Mouse (Mus musculus): ENCODE results near the gene Mgat1. TPM values are rescaled to one million over a fixed set of nuclear protein-coding genes. Genes with fewer than 3 reads are reported as not detected.

Mgat1 gene
- polyA plus RNA-seq, 1 experiment from 2014 or later: 41.7 TPM

DNA sequence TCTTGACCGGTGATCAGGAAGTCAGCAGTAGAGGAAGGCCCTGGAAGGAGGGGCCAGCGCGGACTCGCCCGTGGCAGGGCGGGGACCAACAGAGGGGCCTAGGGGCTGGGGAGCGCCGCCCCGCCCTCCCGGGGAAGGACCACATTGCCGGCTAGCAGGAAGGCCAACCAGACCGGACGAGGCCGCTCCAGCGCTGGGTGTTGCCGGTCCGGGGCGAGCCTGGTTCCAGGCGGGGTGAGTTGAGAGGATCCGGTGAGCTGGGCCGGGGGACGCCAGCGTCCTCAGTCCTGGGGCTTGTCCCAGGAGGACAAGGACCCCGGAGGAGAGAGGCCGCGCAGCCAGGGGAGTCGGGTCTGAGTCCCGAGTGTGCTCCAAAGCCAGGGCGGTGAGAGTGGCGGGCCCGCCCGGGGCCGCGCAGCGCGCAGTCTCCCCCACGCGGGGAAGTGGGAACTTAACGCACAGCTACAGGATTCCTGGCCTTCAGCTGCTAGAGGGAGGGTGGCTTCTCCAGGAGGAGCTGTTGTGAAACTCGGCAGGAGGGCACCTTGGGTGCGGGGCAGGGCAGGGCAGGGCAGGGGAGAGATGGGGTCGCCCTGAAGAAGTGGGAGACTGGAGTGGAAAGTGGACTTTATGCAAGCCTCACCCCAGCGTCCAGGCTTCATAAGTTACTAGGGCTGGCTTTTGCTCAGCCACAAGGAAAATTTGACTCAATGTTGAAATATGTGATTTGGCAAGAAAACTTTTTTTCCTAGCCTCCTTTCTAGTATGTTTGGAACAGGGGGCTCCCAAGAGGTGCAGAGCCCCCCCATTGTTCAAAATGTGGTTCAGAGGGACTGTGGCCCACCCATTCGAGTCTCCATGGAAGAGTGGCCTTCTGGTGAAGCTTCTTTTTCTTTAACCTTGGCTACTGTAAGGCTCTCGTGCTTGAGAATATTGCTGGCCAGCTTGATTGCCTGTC is 6.7 kb downstream of the Mgat1 start:
- H3K9me3 ChIP-seq (replicated peaks): no peaks in the 10 kb centered on the region
- no peaks in the 10 kb centered on the region for H3K27me3 ChIP-seq
- peaks cover 59% of the 10 kb centered on the region for H3K4me1 ChIP-seq (replicated peaks)
- peak; percentile 96 for ATAC-seq (replicated peaks; ENCODE audit: insufficient number of reproducible peaks, insufficient read depth, low FRiP score, low read depth)
- peaks cover 12% of the 10 kb centered on the region; the same call in 1 of the 2 replicates for H3K36me3 ChIP-seq
- peak overlapping the region; percentile 73 for H3K4me2 ChIP-seq
- H3K27ac ChIP-seq: peak overlapping the region; percentile 96
- H3K4me3 ChIP-seq: peak overlapping the region; percentile 79
- whole genome bisulfite sequencing: 1% methylated on average over 42 of the region's 45 CpGs
- peak overlapping the region; percentile 91 for H3K9ac ChIP-seq

DNA sequence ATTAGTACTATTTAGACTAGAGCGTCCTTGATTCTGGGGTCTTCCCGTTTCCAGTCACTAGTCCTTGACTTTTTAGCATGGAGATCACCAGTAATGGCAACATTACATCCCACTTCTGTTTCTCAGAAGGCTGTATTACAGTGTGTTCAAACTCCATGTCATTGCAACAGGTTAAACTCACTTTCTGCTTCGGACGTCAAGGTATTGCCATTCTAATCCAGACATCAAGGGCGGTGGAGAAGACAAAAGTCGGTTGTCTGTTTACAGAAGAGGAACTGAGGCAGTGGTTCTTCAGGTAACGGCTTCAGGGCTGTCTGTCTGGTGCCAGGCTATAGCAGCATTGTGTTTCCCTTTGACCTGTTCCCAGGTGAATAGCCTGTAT is 7.4 kb downstream of the Mgat1 start:
- Histone ChIP-seq H3K9ac (peak overlapping the region; percentile 91), H3K9me3 (replicated peaks) (no peaks in the 10 kb centered on the region), H3K36me3 (peaks cover 12% of the 10 kb centered on the region; the same call in 1 of the 2 replicates), H3K27ac (peak overlapping the region; percentile 96), H3K27me3 (no peaks in the 10 kb centered on the region), H3K4me2 (peak overlapping the region; percentile 73), H3K4me1 (replicated peaks) (peaks cover 53% of the 10 kb centered on the region), H3K4me3 (peak overlapping the region; percentile 79)
- 61% methylated on average over 7 of the region's 7 CpGs for WGBS
- no peak for ATAC-seq (replicated peaks; ENCODE audit: insufficient number of reproducible peaks, insufficient read depth, low FRiP score, low read depth)

- Histone ChIP-seq H3K9ac (no peak overlapping the region), H3K27me3 (no peaks in the 10 kb centered on the region), H3K9me3 (replicated peaks) (no peaks in the 10 kb centered on the region), H3K4me2 (peak overlapping the region; percentile 73), H3K4me1 (replicated peaks) (peaks cover 51% of the 10 kb centered on the region), H3K27ac (no peak overlapping the region), H3K36me3 (peaks cover 15% of the 10 kb centered on the region; the same call in 1 of the 2 replicates), H3K4me3 (peak overlapping the region; percentile 79)
- WGBS: 75% methylated on average over 5 of the region's 5 CpGs
- ATAC-seq (replicated peaks; ENCODE audit: insufficient number of reproducible peaks, insufficient read depth, low FRiP score, low read depth): no peak
These were observed 8.1 kb downstream of the Mgat1 start for GRCm38 (mm10) chr11:49252048-49252447.

DNA sequence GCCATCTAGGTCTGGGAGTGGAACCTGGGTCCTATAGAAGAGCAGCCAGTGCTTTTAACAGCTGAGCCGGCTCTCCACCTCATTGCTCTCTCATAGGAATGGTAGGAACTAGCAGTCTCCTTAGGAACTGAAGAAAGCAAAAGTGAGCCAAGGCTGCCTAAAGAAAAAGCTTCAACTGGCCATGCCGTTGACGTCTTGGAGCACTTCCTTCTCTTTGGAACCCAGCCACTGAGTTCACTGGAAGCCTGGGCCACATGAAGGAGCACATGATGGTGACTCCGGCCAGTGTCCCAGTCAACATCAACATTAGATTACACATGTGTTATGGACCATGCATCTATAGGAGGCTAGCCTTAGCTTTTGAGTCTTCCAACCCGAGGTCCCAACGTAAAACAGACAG is 9.0 kb downstream of the Mgat1 start:
- H3K4me2 ChIP-seq: 0 out of 2 replicates have a peak overlapping the region, but pooled peaks have one; percentile 9
- H3K27me3 ChIP-seq: no peaks in the 10 kb centered on the region
- peaks cover 42% of the 10 kb centered on the region for H3K4me1 ChIP-seq (replicated peaks)
- 79% methylated on average over 6 of the region's 6 CpGs for WGBS
- H3K27ac ChIP-seq: no peak overlapping the region
- peaks cover 15% of the 10 kb centered on the region; the same call in 1 of the 2 replicates for H3K36me3 ChIP-seq
- no peak overlapping the region for H3K9ac ChIP-seq
- no peak for ATAC-seq (replicated peaks; ENCODE audit: insufficient number of reproducible peaks, insufficient read depth, low FRiP score, low read depth)
- no peaks in the 10 kb centered on the region for H3K9me3 ChIP-seq (replicated peaks)
- peak overlapping the region; percentile 0; the same call in 1 of the 2 replicates for H3K4me3 ChIP-seq

DNA sequence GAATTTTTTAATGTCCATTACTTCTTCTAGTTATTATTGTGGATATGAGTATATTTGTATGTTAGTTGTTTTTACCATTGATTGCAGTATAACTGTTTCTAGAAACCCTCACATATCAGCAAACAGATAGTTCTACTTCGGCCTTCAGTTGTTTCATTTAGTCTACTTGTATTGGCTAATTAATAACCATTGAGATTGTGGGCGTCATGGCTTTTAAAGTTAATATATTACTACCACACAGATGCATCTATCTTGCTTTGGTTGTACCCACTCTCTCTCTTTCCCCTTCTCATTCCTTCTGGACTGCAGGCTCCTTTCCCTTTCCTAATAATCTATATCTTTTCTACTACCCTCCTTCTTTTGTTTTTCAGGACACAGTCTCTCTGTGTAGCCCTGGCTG is 15.3 kb downstream of the Mgat1 start:
- Histone ChIP-seq H3K4me3 (no peak overlapping the region), H3K9me3 (replicated peaks) (no peaks in the 10 kb centered on the region), H3K36me3 (peaks cover 41% of the 10 kb centered on the region; the same call in 1 of the 2 replicates), H3K4me1 (replicated peaks) (peaks cover 15% of the 10 kb centered on the region), H3K27me3 (no peaks in the 10 kb centered on the region), H3K9ac (no peak overlapping the region), H3K27ac (no peak overlapping the region), H3K4me2 (no peak overlapping the region)
- ATAC-seq (replicated peaks; ENCODE audit: insufficient number of reproducible peaks, insufficient read depth, low FRiP score, low read depth): no peak
- whole genome bisulfite sequencing: 91% methylated on average over 2 of the region's 2 CpGs

GRCm38 (mm10) chr11:49259829-49260228 is 15.8 kb downstream of the Mgat1 start:
- no peak for ATAC-seq (replicated peaks; ENCODE audit: insufficient number of reproducible peaks, insufficient read depth, low FRiP score, low read depth)
- Histone ChIP-seq H3K27me3 (no peaks in the 10 kb centered on the region), H3K9ac (no peak overlapping the region), H3K27ac (no peak overlapping the region), H3K4me3 (no peak overlapping the region), H3K9me3 (replicated peaks) (no peaks in the 10 kb centered on the region), H3K36me3 (peaks cover 45% of the 10 kb centered on the region; the same call in 1 of the 2 replicates), H3K4me2 (no peak overlapping the region), H3K4me1 (replicated peaks) (peaks cover 11% of the 10 kb centered on the region)
- 52% methylated on average over 1 of the region's 1 CpGs for WGBS

DNA sequence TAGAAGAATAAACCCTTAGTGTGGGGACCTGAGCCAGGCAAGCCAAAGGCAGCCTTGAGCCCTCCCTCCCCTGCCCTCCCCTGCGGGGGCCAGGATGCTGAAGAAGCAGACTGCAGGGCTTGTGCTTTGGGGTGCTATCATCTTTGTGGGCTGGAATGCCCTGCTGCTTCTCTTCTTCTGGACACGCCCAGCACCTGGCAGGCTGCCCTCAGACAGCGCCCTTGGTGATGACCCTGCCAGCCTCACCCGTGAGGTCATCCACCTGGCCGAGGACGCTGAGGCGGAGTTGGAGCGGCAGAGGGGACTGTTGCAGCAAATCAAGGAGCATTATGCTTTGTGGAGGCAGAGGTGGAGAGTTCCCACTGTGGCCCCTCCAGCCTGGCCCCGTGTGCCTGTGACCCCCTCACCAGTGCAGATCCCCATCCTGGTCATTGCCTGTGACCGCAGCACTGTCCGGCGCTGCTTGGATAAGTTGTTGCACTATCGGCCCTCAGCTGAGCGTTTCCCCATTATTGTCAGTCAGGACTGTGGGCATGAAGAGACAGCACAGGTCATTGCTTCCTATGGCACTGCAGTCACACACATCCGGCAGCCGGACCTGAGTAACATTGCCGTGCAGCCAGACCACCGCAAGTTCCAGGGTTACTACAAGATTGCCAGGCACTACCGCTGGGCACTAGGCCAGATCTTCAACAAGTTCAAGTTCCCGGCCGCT is 16.8 kb downstream of the Mgat1 start:
- Histone ChIP-seq H3K4me3 (no peak overlapping the region), H3K4me1 (replicated peaks) (peaks cover 11% of the 10 kb centered on the region), H3K27me3 (no peaks in the 10 kb centered on the region), H3K9ac (no peak overlapping the region), H3K36me3 (peaks cover 40% of the 10 kb centered on the region; the same call in 1 of the 2 replicates), H3K9me3 (replicated peaks) (no peaks in the 10 kb centered on the region), H3K4me2 (no peak overlapping the region), H3K27ac (peak overlapping the region; percentile 38; the same call in 1 of the 2 replicates)
- ATAC-seq (replicated peaks; ENCODE audit: insufficient number of reproducible peaks, insufficient read depth, low FRiP score, low read depth): peak; percentile 27; the same call in 1 of the 2 replicates
- WGBS: 75% methylated on average over 21 of the region's 21 CpGs

DNA sequence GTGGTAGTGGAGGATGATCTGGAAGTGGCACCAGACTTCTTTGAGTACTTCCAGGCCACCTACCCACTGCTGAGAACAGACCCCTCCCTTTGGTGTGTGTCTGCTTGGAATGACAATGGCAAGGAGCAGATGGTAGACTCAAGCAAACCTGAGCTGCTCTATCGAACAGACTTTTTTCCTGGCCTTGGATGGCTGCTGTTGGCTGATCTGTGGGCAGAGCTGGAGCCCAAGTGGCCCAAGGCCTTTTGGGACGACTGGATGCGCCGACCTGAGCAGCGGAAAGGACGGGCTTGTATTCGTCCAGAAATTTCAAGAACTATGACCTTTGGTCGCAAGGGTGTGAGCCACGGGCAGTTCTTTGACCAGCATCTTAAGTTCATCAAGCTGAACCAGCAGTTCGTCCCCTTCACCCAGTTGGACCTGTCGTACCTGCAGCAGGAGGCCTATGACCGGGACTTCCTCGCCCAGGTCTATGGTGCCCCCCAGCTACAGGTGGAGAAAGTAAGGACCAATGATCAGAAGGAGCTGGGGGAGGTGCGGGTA is 17.4 kb downstream of the Mgat1 start:
- Histone ChIP-seq H3K4me3 (no peak overlapping the region), H3K4me2 (no peak overlapping the region), H3K4me1 (replicated peaks) (peaks cover 11% of the 10 kb centered on the region), H3K27ac (no peak overlapping the region), H3K9me3 (replicated peaks) (no peaks in the 10 kb centered on the region), H3K36me3 (peaks cover 40% of the 10 kb centered on the region; the same call in 1 of the 2 replicates), H3K9ac (no peak overlapping the region), H3K27me3 (no peaks in the 10 kb centered on the region)
- WGBS: 93% methylated on average over 14 of the region's 14 CpGs
- no peak for ATAC-seq (replicated peaks; ENCODE audit: insufficient number of reproducible peaks, insufficient read depth, low FRiP score, low read depth)

DNA sequence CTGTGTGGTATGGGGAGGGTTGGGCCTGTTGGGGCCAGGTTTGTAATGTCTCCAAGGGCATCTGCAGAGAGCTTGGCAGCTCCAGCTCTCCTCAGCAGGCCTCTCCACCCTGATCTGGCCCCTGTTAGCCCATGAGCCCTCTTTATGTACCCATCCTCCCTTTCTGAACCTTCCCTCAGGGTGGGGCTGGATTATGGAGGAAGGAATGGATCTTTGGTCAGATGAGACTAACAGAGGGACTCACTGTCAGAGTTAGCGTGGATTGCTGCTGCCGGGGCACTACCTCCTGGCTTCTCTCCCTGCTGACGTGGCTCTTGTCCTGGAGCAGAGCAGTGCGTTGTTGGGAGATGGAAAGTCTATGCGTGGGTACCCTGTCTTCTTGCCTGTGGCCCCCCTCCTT is 18.3 kb downstream of the Mgat1 start:
- H3K27me3 ChIP-seq: no peaks in the 10 kb centered on the region
- H3K9me3 ChIP-seq (replicated peaks): no peaks in the 10 kb centered on the region
- H3K4me1 ChIP-seq (replicated peaks): peaks cover 20% of the 10 kb centered on the region
- H3K9ac ChIP-seq: no peak overlapping the region
- no peak overlapping the region for H3K4me3 ChIP-seq
- ATAC-seq (replicated peaks; ENCODE audit: insufficient number of reproducible peaks, insufficient read depth, low FRiP score, low read depth): no peak
- H3K36me3 ChIP-seq: peaks cover 38% of the 10 kb centered on the region; the same call in 1 of the 2 replicates
- H3K27ac ChIP-seq: no peak overlapping the region
- WGBS: 87% methylated on average over 5 of the region's 5 CpGs
- no peak overlapping the region for H3K4me2 ChIP-seq

DNA sequence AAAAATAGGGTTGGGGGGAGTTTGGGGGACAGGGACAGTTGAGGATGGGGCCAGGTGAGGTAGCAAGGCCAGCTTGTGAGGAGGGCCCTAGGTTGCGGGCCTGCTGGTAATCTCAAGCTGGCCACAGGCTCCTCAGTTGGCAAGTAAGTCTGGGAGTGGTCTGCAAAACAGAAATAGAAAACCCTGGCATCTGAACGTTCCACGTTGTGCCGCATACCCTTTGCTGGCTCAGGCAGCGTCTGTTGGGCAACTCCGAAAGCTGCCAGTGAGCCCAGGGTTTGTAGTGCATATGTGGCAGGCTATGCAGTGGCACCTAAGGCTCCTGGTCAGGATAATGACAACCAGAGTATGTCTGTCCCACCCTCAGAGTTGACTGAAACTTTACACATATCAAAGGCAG is 19.2 kb downstream of the Mgat1 start:
- Histone ChIP-seq H3K4me1 (replicated peaks) (peaks cover 27% of the 10 kb centered on the region), H3K4me2 (no peak overlapping the region), H3K4me3 (no peak overlapping the region), H3K9me3 (replicated peaks) (no peaks in the 10 kb centered on the region), H3K36me3 (peaks cover 38% of the 10 kb centered on the region; the same call in 1 of the 2 replicates), H3K27me3 (no peaks in the 10 kb centered on the region), H3K27ac (no peak overlapping the region), H3K9ac (no peak overlapping the region)
- ATAC-seq (replicated peaks; ENCODE audit: insufficient number of reproducible peaks, insufficient read depth, low FRiP score, low read depth): no peak
- WGBS: 81% methylated on average over 6 of the region's 6 CpGs

DNA sequence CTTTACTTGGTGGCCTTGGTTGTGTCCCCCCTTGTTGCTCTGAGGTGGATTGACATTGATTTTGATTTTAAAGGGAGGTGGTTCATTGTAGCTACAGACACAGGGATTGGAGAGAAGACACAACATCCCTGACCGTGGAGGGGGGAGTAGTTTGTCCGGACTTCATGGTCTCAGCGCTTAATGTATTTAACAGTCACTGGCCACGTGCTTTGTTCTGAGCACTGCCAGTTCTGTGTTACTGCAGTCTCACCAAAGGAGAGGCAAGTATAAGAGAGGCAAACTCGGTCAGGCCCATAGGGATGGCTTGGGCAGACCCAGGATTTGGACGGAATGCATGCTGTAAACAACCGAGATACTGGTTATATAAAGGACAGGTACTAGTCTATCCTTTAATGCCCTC is 20.1 kb downstream of the Mgat1 start:
- no peak overlapping the region for H3K27ac ChIP-seq
- H3K4me2 ChIP-seq: no peak overlapping the region
- WGBS: 82% methylated on average over 7 of the region's 7 CpGs
- H3K4me1 ChIP-seq (replicated peaks): peaks cover 28% of the 10 kb centered on the region
- H3K4me3 ChIP-seq: no peak overlapping the region
- H3K27me3 ChIP-seq: no peaks in the 10 kb centered on the region
- H3K9me3 ChIP-seq (replicated peaks): no peaks in the 10 kb centered on the region
- H3K36me3 ChIP-seq: peaks cover 38% of the 10 kb centered on the region; the same call in 1 of the 2 replicates
- no peak overlapping the region for H3K9ac ChIP-seq
- ATAC-seq (replicated peaks; ENCODE audit: insufficient number of reproducible peaks, insufficient read depth, low FRiP score, low read depth): no peak

Data from heart, embryonic 15.5 days (tissue).